Mouse (Mus musculus) CD4-positive, CD25-positive, alpha-beta regulatory T cell, adult 4 months (primary cell): ENCODE results near the gene Atp2b2. TPM values are rescaled to one million over a fixed set of nuclear protein-coding genes. Genes with fewer than 3 reads are reported as not detected.

ENCODE experiments used
- ATAC-seq: one replicate; pipeline ENCODE4 v1.8.0; 2017
- polyA plus RNA-seq, 2 experiments: library from polyadenylated mRNA; unstranded; fragments of 100-300 nt; shearing (Covaris generic); gene quantifications; one replicate each; pipeline ENCODE4 v1.2.1; 2017

Gene Atp2b2
- polyA plus RNA-seq, 2 experiments from 2014 or later, result 0.14 TPM; not detected in 1

- no peak for ATAC-seq
Measured at GRCm38 (mm10) chr6:113855581-113855980, 186.8 kb downstream of the Atp2b2 start.

GRCm38 (mm10) chr6:113852318-113852717 is 190.1 kb downstream of the Atp2b2 start:
- no peak for ATAC-seq

DNA sequence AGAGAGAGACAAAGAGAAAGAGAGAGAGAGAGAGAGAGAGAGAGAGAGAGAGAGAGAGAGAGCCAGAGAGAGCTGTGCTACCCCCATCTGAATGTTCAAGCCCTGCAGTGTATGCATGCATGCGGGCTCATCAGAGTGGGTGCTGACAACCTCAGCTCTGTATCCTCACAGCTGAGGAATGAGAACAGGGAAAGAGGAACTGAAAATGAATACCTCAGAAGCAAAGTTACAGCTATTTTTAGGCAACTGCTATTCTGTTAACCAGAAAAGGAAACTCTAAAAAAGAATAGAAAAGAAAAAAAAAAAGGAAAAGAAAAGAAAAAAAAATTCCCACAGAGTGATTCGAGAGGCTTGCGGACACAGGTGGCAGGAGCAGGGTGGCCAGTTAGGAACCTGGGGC is 192.6 kb downstream of the Atp2b2 start:
- no peak for ATAC-seq

- no peak for ATAC-seq
Measured at GRCm38 (mm10) chr6:113848655-113849054, 193.8 kb downstream of the Atp2b2 start.

- no peak for ATAC-seq
Measured at GRCm38 (mm10) chr6:113847092-113847491, 195.3 kb downstream of the Atp2b2 start.

GRCm38 (mm10) chr6:113843248-113843647 is 199.2 kb downstream of the Atp2b2 start:
- ATAC-seq, result no peak

- no peak for ATAC-seq
Measured at GRCm38 (mm10) chr6:113838493-113838892, 203.9 kb downstream of the Atp2b2 start.

DNA sequence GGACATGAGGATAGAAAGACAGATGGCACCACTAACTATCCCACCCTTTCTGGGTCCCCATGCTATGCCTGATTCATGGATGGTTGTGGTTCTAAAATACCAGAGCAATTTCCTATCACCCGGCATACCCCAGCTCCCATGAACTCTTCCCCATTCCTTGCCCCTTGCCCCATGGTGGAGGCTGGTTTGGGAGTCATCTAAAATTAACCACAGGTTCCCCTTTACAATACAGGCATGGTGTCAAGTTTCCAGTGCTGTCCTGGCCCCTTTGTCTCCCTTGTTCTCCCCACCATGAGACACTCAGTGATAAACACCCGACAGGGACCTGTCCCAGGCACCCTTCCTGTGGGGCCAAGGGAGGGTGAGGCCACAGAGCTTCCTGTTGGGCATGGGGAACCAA is 204.7 kb downstream of the Atp2b2 start:
- no peak for ATAC-seq

- no peak for ATAC-seq
Measured at GRCm38 (mm10) chr6:113836545-113836944, 205.9 kb downstream of the Atp2b2 start.

- no peak for ATAC-seq
Measured at GRCm38 (mm10) chr6:113830463-113830862, 211.9 kb downstream of the Atp2b2 start.

DNA sequence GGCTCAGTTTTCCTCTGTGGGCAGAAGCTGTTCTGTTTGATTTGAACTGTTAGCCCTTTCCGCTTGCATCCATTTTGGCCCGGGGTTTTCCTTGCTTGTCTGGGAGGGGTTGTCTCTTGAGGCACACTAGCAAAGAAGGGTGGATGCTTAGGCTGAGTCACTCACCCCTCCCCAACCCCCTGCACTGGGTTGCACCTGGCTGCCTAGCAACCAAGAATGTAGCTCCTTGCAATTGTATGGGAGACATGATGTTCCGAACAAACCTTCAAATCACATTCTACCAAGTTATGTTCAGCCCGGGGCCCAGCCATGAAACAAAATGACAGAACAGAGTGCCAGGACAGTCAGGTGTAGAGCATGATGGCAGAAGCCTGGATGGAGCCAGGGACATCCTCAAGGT is 215.1 kb downstream of the Atp2b2 start:
- no peak for ATAC-seq

DNA sequence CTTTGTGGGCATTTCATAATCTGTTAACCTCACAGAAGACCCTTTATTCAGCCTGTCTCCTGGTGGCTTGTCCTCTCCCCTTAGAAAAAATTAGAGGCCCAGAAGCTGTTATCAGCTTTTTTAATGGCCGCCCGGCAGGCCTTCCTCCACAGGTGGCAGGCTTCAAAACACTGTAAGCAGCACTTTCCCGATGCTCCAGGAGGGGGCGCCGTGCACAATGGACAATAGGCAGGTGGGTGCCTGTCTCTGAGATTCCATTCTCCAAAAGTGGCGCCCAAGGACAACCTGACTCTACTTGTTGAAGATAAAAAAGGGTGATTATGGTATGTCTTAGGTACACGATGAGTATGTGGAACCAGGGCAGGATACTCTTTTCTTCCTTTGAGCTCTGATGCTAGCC is 220.0 kb downstream of the Atp2b2 start:
- ATAC-seq, result no peak

GRCm38 (mm10) chr6:113816690-113817089 is 225.7 kb downstream of the Atp2b2 start:
- ATAC-seq, result no peak

GRCm38 (mm10) chr6:113811462-113811861 is 231.0 kb downstream of the Atp2b2 start:
- ATAC-seq, result no peak

DNA sequence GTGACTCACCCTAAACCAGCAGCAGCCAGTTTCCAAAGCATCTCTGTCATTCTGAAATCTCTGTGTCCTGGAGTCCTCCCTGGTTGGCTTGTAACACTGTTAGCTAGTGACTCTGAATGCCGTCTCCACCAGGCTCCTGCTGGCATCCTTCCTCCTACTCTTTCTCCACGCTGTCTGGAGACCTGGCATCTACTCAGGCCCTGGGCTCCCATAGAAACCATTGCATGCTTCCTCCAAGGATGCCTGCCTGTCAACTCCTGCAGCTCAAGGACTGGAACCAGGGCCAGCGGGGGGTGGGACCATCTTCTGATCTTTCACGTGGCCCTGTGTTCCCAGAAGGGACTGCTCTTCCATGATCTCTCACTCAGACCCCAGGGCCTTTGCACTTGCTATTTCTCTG is 231.7 kb downstream of the Atp2b2 start:
- ATAC-seq, result no peak

DNA sequence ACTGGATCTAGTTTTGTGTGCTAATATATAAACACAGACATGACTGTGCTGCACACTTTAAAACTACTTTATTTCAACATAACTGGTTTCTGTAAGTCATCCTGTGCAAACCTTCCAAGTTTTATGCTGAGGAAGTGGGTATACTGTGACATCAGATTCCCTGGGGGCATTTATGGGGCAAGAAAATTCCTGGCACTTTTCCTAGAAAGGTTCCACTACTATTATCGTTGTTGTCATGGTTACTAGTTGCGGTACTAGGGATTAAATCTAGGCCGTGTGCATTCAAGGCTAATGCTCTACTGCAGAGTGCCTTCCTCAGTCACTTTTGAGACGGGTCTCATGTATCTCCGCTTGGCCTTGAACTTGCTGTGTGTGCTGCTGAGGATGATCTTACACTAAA is 236.2 kb downstream of the Atp2b2 start:
- no peak for ATAC-seq

- ATAC-seq, result no peak
Measured at GRCm38 (mm10) chr6:113801233-113801632, 241.2 kb downstream of the Atp2b2 start.

- ATAC-seq, result no peak
Measured at GRCm38 (mm10) chr6:113799915-113800314, 242.5 kb downstream of the Atp2b2 start.

GRCm38 (mm10) chr6:113799349-113799748 is 243.1 kb downstream of the Atp2b2 start:
- ATAC-seq, result no peak

- no peak for ATAC-seq
Measured at GRCm38 (mm10) chr6:113798921-113799320, 243.5 kb downstream of the Atp2b2 start.

- no peak for ATAC-seq
Measured at GRCm38 (mm10) chr6:113795241-113795702, 247.1 kb downstream of the Atp2b2 start.

DNA sequence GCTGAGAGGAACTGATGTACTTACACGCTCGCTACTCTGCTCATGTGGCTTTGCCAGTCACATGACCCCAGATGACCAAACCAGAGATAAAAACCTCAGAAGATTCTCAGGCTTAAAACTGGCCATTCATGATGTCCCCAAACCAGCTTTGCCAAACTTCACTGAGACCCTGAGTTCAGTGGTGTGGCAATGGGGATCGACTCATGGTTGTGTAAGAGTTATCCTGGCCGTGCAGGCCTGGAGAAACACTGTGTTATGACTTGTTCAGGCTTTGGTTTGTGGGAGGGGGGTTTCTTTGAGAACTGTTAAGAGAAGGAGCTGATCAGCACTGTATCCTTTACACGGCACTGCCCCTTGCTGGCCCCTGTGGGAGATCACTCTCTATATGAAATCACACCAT is 250.0 kb downstream of the Atp2b2 start:
- ATAC-seq, result no peak

DNA sequence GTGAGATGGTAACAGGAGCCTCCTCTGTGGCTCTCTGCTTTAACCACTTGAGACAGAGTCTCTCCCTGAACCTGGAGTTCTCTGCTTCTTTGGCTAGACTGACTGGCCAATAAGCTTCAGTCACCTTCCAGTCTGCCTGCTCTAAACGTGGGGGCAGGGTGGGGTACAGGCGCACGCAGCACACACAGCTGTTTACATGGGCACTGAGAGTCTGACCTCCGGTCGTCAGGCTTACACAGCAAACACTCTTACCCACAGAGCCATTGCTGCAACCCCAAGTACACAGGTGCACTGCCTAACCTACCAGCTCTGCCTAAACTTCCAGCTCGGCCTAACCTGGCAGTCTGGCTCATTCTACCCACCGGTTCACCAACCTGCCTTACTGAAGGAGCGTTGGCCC is 251.4 kb downstream of the Atp2b2 start:
- no peak for ATAC-seq

DNA sequence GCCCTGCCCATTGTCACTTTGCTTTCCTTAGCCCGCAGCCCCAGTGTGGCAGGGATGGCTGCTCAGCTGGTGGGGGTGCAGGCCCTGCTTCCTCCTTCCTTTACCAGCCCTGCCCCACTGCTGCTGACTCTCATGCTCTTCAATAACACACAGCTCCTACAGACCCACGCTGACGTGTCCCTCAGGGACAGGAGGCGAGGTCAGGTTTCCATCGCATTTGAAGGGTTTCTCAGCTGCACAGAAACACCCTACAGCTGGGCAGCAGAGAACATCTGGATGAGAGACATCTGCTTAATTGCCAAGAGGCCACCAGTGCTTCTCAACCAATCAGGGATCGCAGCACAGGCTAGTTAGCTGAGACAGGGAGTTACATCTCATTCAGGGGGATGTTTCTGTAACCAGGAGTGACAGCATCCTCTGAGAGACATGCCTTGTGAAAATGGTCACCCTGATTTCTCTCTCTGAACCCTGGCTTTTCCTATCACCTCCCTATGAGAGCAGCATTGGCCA is 254.9 kb downstream of the Atp2b2 start:
- no peak for ATAC-seq

DNA sequence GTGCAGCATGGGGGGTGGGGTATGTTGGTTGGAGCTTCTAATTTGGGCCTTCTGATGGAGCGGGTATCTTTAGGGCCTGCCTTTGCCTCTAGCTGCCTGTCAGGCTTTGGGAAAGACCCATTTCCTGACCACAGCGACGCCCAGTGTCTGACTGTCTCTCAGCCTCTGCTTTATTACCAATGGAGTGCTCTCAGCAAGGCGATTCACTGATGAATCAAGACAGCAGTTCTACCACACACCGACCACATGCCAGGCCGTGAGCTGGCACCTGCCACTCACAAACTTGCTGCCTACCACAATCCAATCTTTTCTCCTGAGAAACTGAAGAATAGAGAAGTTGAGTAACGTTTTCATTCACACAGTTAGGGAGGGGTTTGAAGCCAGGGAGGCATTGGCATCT is 256.8 kb downstream of the Atp2b2 start:
- ATAC-seq, result no peak
